Mouse (Mus musculus) skeletal muscle tissue, adult 2 months (tissue): ENCODE measurements around the gene Mbd4.
A peak's percentile ranks its signal among the peaks of the same experiment; 100 is the strongest.

Experiments
- DNase-seq: peaks from one replicate; pipeline ENCODE4 v3.0.0-alpha.2; 2012; ENCODE audit warnings: low read depth, low spot score

Gene Mbd4

DNA sequence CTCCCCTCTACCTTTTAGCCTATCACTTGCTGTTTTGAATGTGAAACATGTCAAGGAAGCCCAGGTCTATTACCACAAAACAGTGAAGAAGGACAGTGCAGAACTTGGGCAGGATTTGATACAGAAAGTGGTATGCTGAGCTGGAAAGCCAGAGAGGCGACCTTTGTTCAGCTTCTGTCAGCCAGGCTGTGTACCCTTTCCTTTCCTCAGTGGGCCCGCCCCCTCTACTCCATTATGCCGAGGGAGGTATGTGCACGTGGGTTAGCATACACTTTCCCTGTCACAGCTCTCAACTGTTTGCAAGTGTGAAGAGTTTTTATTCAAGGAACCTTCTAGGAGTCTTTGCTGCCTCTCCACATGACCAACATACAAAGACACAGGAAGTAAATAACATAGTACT lies 6.1 kb upstream of the Mbd4 start:
- DNase-seq, result no peak

DNA sequence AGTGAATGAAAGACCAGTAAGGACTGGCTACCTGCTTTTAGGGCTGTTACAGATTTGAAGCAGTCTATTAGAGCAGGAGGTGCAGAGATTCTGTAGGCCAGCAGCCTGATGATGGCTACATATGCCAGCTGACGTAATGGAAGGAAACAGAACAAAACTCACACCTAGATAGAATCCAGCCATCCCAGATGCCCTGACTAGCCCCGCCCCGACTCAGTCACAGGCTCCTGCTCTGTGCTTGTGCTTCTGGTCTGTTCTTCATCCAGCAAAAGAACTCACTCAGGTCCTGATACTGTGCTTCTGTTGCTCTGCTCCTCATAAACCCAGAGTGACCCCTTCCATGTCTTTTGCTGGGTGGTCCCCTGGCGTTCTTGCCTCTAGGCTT lies 3.2 kb upstream of the Mbd4 start:
- no peak for DNase-seq

DNA sequence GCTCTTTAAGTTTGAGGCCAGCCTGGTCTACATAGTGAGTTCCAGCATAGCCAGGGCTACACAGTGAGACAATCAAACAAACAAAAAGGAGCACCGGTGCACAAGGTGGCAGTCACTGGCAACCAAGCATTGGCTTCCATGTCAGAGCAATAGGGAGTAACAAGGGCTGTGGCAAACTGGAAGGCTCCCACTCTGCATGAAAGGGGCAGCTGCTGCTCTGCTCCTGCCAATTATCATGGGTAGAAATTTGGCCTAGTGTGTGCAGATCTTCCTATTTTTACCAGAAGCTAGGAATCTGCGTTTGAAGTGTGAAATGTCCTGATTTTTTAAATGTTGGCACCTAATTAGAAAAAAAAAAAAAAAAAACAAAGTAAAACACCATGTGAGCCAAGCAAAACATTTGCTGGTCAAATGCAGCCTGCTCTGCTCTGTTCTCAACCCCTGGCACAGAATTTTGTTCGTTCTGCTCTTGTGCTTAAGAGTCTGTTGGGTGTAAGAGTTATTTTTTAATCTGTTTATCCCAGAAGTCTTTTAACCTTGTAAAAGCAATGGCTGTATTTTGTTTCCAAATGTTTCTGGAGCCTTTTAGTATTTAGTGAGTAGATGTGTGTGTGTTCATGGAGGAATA lies 2.7 kb upstream of the Mbd4 start:
- no peak for DNase-seq

DNA sequence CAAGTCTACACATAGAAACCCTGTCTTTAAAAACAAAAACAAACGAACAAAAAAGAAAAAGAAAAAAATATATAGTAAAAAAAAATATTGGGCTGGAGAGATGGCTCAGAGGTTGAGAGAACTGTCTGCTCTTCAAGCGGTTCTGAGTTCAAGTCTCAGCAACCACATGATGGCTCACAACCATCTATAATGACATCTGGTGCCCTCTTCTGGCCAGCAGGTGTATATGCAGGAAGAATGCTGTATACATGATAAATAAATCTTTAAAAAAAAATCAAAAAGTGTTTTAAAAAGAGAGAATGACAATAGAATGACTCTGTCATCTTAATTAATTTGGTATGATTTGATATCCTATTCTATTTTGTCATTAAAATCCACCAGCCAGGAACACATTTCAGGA lies 1.3 kb upstream of the Mbd4 start:
- no peak for DNase-seq

DNA sequence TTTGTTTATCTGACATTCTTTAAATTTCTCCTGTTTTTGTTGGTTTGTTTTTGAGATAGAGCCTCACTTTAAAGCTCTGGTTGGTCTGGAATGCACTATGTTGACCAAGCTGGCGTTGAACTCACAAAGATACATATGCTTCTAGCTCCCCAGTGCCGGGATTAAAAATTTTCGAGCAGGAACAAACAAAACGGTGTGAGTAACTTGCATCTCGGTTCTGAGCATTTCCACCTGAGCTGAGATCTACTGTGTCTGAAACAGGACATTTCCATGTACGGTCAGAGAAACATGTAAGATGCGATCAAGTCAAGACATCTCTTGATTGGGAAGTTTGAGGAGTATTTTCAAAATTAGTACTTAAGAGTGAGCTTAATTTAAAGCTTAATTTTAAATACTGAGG lies 814 bp upstream of the Mbd4 start:
- no peak for DNase-seq

DNA sequence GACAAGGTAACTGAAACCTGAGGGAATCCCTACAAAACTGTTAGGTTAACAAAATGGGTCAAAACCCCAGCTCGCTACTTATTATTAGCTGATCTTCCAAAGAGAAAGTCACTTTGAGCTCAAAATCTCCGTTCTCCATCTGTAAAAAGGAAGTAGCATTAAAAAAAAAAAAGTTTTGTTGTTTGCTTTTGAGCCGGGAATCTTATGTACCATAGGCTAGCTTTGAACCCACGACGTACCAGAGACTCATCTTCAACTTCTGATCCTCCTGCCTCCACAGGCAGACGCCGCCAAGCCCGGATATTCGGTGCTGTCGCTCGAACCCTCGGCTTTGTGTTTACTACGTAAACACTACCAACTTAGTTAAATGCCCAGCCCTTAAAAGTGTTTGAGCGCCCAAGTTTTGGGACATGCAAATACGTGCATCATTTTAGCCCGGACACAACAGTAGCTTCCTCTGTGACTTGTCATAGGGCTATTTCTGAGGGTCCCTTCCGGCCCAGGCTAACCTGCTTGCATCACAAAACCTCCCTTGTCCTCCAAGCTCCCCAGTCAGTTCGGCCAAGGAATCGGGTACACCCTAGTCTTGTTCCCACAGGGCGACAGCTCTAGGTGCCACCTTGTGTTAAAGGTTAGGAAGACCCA lies 603 bp downstream of the Mbd4 start:
- no peak for DNase-seq

DNA sequence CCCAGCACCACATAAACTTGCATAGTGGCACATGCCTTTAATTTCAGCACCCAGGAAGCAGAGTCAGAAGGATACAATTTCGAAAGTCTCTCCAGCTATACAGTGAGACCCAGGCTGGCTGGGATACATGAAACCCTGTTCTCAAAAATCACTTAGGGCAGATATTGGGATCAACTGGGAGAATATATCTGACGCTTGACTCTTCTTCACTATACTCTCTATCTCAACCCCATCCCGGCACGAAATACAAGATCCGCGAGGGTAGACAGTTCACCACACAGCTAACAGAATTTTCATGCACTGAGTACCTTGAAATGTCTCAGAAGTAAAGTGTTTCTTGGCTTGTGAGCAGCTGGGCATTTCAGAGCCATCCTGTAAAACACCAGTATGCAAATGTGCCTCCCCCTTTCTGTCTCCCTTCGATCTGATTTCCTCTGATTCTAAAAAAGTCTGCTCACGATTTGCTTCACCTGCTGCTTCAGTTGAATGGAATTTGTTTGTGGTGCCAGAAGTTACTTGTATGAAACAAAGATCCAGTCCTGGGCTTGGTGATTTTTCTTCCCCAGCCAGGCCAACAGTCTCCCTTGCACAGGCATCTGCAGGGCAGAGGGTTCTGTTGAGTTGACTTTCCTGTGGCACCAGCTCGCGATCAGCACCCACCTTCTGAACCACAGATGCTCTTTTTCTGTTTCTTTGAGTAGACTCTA lies 4.4 kb downstream of the Mbd4 start:
- DNase-seq, result no peak

DNA sequence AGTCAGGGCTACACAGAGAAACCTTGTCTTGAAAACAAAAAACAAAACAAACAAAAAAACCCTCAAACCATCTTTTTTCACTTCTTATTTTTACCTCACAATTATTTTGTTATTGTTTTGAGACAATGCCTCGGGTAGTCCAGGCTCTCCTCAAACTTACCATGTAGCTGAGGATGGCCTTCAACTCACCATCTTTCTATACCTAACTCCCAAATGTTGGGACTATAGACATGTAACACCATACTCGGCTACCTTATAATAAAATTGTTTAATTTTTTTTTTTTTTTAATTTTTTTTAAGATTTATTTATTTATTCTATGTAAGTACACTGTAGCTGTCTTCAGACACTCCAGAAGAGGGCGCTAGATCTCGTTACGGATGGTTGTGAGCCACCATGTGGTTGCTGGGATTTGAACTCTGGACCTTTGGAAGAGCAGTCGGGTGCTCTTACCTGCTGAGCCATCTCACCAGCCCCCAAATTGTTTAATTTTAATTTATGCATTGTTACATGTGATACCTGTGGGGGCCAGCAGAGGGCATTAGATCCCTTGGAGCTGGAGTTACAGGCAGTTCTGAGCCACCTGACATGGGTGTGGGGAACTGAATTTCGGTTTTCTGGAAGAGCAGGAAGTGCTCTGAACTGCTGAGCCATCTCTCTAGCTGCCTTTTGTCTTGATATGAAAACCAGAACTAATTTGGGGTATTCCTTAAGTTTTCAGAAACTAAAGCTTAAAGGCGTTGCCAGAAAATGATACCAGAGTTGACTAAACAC lies 6.3 kb downstream of the Mbd4 start:
- DNase-seq, result peak; percentile 52

DNA sequence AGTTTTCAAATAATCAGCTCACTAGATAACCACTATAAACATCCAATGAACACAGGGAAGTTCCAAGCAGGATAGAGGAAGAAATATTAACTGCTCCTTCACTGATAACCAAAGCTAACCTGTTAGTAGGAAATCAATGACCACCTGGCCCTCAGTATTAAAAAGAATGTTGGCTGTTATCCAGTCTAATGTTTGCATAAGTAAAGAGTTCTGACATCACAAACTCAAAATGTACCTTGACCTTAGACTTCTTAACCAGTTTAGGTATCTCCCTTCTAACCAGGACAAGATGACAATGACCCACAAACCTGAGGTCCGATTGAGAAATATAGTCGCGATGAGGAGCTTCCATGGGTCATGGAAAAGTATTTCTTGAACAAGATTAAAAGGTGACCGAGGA lies 8.2 kb downstream of the Mbd4 start:
- DNase-seq, result no peak

DNA sequence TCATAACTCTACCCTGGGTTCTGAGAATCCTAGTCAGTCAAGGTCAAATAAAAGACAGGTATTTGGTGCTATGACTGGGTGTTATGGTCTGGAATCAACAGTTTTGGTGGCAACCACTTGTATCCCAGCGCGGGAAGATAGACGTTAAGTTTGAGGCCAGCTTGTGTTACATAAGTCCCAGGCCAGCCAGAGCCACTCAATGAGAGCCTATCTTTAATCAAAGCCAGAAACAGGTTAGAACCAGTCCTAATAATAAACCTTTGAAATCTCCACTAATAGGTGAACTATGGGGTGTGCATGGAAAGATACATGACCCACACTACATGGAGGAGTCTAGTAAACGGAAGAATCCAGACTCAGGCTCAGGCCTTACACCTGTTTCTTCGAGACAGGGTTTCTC lies 14.4 kb downstream of the Mbd4 start:
- no peak for DNase-seq

DNA sequence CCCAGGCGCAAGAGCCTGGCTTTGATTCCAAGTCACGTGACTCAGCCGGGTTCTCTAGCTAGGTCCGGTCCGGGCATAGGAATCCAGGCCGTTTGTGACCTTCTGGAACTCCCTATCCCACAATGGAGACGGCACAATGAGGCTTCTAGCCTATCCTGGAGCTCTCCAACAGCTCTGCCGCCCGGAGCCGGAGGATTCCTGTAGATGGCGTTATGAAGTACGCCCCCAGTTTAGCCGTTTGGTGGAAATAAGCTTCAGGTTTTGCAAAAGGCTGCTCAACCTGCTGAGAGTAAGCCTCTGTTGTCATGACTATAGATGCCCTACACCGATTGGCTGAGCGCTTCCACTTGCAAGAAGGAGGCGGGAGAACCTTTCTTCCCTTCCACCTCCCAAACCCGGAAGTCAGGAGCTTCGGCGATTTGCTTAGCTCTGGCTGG lies 15.0 kb downstream of the Mbd4 start, which contains the start of gene Efcab12:
Efcab12 (minus strand) TSS at position 252 of the 437 bp plus-strand sequence.
- DNase-seq, result no peak

DNA sequence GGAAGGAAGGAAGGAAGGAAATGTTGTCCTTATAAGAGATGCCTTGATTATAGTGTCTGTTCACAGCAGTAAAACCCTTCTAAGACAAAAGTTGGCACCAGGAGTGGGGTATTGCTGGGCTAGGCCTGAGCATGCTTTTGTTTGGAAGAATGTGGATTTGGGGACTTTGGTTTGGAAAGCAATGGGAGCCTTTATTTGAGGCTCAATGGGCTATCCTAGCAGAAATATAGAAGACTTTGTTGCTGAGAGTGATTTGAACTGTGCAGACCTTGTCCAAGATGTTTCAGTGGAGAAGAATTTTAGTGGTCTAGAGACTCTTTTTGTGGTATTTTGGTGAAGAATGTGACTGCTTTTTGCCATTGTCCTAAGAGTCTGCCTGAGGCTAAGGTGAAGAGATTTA lies 19.3 kb downstream of the Mbd4 start:
- no peak for DNase-seq

DNA sequence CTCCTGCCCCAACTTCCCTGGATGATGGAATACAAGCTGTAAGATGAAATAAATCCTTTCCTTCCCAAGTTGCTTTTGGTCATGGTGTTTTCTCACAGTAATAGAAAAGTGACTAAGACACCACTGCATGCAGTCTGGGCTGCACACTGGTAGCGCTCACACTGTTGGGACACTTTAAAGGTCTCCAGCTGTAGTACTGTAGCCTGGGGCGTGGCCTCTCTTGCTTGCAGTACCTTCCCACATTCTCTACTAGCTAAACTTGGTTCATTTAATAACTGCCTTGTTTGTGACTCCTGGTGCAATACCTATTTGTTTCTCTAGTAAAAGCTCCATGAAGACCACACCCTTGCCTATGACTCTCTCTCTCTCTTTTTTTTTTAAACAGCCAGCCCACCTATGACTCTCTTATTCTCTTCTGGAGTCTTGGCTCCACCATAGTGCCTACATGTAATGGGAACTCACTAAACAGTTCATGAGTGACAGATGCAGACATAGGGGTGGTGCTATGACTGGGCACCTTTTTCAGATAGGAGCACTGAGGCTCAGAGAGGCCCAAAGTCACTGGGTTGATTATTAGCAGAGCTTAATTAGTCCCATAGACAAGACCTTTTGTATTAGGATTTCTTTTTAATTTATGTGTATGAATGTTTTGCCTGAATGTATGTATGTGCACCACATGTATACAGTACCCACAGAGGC lies 20.9 kb downstream of the Mbd4 start:
- no peak for DNase-seq

DNA sequence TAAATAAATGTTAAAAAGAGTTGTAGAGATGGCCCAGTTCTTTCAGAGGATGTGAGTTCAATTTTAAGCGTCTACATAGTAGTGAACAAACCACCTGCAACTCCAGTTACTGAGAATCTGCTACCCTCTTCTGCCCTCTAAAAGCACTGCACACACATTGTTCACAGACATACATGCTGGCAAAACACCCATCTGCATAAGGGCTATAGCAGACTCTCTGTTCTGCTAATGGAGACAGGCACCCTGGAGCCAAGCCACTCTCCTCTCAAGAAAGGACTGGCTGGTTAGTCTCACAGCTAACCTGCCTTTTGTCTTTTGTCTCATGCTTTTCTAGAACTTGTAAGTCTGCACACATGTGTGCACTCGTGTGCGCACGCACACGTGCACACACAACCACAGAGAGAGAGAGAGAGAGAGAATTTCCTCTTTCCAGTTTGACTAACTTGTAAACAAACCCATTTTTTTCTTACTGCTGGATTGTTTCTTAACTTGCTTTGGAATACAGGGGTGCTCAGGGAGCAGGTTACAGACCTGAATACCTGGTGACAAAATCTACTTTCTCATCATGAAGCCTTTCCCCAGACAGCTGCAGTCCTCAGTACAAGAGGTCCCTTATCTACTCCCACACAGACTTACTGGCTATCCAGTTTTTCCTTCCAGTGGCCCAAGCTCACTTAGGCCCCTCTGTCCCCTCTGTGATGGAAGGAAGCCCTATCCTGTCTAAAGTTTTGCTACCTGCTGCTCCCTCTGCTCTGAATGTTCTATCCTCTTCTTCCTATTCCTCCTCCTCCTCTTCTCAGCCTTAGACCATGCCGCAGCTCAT lies 22.2 kb downstream of the Mbd4 start:
- no peak for DNase-seq

DNA sequence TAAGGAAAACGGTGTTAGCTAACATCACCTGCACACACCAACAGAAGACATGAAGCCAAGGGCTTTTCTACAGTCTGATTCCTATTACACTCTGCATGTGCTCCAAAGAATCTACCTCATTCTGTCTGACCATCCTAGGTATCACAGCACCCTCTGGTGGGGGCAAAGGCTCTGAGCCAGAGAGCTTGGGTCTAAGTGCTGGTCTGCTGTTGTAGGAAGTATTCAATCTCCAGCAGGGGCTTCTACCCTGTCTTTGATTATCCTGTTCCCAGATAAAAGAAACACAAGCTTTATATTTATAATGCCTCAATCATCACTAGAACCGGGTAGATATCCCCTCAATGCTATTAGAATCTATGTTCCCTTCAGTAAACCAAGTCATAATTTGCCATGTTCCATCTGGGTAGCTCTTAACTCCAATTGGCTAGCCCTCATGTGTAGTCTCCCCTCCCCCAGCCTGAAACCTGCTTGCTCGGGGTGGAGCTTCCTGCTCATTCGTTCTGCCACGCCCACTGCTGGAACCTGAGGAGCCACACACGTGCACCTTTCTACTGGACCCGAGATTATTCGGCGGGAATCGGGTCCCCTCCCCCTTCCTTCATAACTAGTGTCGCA lies 29.2 kb downstream of the Mbd4 start:
- DNase-seq, result peak; percentile 56

DNA sequence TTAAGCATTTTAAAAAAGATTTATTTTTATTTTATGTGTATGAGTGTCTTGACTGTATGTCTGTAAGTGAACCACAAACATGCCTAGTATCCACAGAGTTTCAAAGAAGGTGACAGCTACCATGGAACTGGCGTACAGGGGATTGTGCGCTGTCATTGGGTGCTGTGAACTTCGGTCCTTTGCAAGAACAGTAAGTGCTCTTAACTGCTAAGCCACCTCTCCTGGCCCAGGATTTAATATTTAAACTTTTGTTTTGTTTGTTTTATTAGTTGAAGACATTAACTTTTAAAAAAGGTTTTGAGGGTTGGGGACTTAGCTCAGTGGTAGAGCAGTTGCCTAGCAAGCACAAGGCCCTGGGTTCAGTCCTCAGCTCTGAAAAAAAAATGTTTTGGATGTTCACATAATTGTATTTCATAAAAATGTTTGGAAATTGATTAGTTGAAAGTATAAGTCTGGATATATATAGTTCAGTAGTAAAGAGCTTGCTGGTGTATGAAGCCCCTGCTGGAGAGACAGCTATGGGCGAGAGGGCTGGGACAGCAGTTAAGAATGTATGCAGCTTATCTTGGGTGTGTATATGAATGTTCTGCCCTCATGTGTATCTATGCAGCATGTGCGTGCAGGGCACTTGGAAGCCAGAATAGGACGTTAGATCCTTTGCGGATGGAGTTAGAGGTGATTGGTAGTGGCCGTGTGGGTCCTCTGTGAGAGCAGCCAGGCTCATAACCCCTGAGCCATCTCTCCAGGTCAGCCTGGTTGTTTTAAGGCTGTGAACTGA lies 31.8 kb downstream of the Mbd4 start:
- no peak for DNase-seq

DNA sequence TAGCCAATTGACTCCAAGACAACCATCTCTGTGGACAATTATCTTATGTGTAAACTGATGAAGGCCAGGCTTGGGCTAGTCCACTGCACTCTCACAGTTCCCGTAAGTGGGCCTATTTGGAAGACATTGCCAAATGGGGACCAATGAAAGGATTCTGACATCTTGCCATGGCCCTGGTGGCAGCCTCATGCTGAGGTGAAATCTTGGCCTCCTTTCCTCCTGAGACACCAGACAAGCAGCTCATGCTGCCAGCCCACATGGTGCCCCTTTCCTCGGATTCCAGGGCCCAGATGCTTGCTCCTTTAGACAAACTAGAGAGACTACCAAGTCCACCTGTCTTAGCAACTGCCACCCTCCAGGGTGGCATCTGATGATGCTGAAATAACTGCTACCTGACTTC lies 35.0 kb downstream of the Mbd4 start:
- DNase-seq, result no peak

DNA sequence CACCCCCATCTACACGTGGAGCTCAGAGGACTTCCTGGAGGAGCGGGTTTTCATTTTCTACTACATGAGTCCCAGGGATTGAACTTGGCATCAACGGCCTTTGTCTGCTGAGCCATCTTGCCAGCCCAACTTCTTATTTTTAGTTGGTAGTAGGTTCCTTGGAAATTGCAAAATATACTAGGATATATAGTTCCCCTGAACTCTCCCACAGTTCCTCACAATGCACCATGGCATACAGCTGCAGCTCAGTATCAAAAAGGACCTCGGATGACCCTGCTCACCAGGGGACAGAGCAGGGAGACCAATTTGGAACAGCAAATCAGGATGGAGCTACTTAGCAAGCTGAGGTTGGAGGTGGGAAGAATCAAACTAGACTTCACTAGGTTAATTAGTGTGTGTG lies 38.1 kb downstream of the Mbd4 start:
- no peak for DNase-seq

DNA sequence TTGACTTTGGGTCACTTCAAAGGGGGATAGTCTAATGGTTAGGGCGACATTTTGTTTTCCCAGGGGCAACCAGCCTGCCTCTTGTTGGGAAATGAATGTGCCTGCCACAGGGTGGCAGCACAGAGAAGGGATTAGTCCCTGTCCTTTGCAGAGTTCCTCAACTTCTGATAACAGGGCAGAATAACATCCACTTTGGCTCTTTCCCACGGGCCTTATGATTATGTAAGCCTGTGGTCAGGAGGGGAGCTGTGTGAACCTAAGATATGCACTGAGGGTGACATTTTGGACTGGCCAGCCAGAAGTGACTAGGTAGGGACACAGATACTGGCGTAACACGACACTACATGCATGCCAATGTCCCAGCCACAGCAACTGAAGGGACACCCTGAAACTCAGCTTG lies 39.1 kb downstream of the Mbd4 start:
- DNase-seq, result peak; percentile 93

DNA sequence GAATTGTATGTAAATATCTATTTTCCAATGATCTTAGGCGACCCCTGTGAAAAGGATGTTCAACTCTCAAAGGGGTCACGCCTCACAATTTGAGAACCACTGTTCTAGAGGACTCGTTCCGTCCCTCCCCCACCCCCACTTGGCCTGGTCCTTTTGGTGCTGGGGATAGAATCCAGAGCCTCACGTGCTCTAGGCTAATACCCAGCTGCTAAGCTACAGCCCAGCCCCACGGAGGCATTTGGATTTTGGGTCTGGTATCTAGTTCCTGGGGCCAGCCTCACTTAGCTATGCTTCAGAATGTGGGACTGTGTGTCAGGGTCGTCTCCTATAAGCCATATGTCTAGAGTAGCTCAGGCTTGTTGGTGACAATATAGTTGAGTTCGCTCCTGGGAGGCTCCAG lies 41.6 kb downstream of the Mbd4 start:
- no peak for DNase-seq
